Mouse (Mus musculus): ENCODE measurements around the gene Arhgap22. TPM values are rescaled to one million over a fixed set of nuclear protein-coding genes. Genes with fewer than 3 reads are reported as not detected.

Gene Arhgap22
- total RNA-seq, 2 experiments from 2014 or later: 8.1 to 8.8 TPM

- DNase-seq: no peak
Measured at GRCm38 (mm10) chr14:33282447-33282846, 68.6 kb downstream of the Arhgap22 start.

DNA sequence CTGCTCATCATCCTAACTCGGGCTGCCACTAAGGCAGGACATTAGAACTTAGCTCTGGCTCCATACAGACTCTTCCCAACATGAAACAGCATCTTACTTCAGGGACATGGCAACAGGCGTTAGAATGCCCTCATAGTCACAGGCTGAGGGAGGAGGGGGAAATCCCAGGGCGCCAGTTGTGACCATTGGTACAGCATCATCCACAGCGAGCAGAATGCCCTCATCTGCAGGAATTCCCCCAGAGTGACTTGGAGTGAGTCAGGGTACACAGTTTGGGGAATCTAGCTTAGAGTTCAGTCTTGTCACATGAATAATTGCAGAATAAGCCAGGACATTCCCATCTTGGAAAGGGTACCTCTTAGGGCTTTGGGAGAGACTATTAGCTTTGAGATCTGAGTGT, 74.1 kb downstream of the Arhgap22 start:
- no peak for DNase-seq

DNA sequence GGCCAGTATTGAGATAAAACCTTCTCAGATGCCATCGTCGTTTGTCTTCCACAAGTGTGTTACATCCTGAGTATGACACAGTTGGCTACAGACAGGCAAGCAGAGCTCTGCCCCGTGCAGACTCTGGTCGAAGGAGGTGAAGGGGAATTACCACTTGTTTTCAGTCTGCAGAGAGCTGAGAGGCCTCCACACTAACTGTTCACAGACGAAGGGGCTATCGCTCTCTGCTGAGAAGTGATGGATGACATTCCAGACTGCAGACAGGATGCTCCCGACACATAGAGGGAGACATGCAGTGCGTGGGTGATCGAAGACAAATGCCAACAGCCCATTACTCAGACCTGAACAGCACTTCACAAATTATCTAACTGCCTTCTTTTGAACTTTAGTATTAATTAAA, 76.2 kb downstream of the Arhgap22 start:
- no peak for DNase-seq

GRCm38 (mm10) chr14:33294488-33294887, 80.7 kb downstream of the Arhgap22 start:
- no peak for DNase-seq

- DNase-seq: peak; percentile 59
Measured at GRCm38 (mm10) chr14:33296698-33297341, 83.0 kb downstream of the Arhgap22 start.

- DNase-seq: no peak
Measured at GRCm38 (mm10) chr14:33300591-33300990, 86.8 kb downstream of the Arhgap22 start.

GRCm38 (mm10) chr14:33303348-33303819, 89.6 kb downstream of the Arhgap22 start:
- peak; percentile 60 to 78 for DNase-seq

GRCm38 (mm10) chr14:33305645-33306281, 91.9 kb downstream of the Arhgap22 start:
- DNase-seq: no peak

DNA sequence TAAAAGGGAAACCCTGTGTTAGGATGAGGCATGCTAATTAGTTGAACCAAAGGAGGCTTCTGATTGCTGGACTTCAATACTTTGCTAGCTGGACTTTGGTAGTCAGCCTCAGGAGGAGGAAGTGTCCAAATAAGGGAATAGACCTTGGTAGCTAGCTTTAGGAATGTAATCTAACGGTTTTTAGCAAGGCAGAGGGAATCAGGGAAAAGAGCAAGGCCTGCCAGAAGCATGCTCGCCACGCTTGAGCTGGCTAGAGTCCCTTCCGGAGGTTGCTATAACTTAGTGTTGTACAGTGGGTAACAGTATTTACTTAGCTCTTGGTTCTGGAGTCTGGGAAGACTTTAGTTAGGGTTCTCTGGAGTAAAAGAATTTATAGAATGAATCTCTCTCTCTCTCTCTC, 96.9 kb downstream of the Arhgap22 start:
- DNase-seq: no peak

DNA sequence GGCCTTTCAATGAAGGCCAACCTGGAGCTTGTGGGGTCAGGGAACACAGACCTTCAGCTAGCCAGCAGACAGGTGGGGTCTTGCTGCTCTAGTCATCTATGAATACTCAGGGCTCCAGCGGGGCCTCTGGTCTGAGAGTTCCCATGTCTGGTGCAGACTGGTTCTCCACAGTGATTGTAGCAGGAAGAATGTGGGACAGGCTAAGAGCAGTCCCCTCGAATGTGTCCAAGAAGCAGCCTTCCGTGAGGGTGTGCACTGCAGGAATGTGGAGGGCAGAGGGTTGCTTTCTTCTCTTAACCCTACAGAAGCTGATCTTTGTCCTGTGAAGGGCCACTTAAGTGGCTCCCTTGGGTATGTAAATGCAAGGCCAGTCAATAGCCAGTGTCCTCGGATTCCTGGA, 98.5 kb downstream of the Arhgap22 start:
- DNase-seq: no peak

GRCm38 (mm10) chr14:33313624-33314023, 99.8 kb downstream of the Arhgap22 start:
- DNase-seq: peak; percentile 62 to 71

- no peak for DNase-seq
Measured at GRCm38 (mm10) chr14:33314160-33314559, 100.3 kb downstream of the Arhgap22 start.

- DNase-seq: no peak
Measured at GRCm38 (mm10) chr14:33315111-33315510, 101.3 kb downstream of the Arhgap22 start.

GRCm38 (mm10) chr14:33315771-33316170, 101.9 kb downstream of the Arhgap22 start:
- no peak for DNase-seq

GRCm38 (mm10) chr14:33317946-33318345, 104.1 kb downstream of the Arhgap22 start:
- no peak for DNase-seq

DNA sequence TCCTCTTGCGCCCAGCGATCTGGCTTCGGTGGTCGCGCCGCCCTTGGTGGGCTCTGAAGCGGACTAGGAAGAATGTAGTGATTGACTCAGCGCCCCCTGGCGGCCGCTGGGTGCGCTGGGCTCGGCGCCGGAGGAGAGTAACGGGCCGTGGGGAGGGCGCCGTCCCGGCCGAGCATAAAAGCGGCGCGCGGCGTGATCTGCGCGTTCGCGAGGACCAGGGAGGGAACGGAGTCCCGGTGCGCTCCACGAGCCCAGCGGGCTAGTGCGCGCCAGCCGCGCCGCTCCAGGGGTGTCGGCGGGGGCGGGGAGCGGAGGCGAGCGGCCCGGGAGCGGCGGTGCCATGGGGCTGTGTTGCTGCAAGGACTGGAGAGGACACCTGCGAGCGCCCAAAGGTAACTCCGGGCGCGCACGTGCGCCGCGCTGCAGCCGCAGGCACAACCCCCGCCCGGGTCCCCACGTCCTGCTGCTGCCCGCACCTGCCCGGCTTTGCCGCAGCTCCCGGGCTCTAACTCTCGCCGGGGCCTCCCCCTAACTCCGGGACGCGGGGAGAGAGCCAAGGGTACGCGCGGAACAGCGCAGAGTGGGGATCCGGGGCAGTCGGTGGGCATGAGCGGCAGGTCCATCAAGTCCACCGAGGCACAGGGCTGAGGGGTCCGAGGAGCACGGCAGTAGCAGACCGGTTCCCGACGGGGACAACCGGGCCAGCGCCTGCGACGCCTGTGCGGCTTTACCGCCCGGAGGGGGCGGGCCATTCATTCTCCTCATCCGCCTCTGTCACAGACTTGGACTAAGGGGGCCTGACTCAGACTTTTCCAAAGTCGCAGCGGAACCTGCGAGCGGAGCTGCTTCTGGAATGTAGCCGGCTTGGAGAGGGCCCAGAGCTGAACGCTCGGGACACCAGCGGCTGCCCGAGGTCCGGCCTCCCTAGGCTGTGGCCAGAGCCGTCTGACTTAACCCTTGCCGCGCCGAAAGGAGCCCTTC, 106.0 kb downstream of the Arhgap22 start:
- peak; percentile 50 to 52 for DNase-seq

DNA sequence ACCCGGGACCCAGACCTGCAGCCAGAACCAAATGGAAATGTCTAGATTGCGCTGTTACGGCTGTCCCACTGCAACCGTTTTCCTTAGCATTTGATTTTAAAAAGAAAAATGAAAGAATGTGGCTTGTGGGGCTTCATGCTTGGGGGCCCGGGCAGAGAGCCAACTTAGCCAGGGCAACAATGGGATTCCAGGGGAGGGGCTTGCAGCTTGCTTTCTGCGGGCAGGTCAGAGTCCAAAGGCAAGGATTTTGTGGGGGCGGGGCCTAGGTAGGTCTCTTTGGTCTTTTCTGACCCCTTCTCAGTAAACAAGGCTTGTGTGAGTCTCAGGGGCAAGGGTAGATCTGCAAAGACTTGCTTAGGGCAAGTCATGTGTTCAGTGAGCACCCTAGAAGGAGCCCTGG, 107.0 kb downstream of the Arhgap22 start:
- no peak for DNase-seq

DNA sequence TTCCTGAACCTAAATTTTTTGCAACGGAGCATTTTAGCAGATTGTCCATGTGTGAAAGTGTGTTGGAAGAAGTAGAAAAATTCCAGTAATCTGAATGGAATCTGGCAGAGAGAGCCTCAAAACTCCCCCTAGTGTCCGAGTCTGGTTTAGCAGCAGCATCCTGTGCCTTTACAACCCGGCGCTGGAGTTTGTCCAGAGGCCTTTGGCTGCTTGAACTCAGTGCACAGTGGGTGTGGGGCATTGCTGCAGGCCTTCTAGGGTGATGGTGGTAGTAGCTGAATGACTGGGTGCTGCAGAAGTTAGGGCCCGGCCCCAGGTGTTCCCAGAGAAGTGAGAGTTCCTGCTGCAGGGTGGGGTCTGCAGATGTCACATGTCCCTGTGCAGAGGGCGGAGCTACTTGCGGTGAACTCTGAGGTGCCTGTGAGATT, 108.8 kb downstream of the Arhgap22 start:
- DNase-seq: peak; percentile 50 to 53

GRCm38 (mm10) chr14:33324556-33324955, 110.7 kb downstream of the Arhgap22 start:
- no peak for DNase-seq

DNA sequence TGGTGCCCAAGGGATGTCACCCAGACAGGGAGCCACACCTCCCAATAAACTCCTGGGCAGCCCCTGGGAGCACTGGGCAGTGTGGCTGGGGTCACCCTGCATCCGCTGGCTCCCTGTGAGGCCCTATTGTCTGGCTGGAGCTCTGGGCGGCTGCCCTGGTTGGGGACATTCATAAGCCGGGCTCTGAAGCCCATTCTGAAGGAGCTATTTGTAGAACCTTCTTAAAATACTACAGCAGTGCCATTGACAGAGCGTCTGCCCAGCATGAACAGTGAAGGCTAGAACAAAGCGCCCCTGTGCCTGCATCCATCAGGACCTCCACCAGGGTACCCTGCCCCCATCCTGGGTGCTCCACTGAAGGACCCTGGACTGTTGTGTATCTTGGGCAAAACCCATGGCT, 114.5 kb downstream of the Arhgap22 start:
- peak in 1 of 2 experiments; percentile 48 for DNase-seq

DNA sequence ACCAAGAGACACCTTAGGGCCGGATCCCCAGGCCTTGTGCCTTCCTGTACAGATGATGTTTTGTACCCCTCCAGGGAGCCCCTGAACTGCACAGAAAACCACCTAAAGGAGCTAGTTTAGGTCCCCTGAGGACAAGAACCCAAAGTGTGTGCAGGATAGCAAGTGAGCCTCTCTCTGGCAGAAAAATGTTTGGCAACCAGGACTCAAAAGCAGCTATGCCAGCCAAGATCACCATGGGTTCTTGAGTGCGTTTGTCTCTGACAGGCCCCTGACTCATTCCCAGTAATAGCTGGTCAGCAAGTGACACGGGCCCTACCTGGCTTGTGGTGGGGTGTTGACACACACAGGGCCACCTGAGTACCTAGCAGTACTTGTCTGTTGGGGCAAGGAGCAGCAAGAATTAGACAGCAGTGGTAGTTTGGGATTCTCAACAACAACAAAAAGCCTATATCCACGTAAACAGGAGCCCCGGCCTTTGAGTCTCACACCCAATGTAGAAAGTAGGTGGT, 115.5 kb downstream of the Arhgap22 start:
- no peak for DNase-seq

GRCm38 (mm10) chr14:33330986-33331385, 117.2 kb downstream of the Arhgap22 start:
- DNase-seq: no peak

DNA sequence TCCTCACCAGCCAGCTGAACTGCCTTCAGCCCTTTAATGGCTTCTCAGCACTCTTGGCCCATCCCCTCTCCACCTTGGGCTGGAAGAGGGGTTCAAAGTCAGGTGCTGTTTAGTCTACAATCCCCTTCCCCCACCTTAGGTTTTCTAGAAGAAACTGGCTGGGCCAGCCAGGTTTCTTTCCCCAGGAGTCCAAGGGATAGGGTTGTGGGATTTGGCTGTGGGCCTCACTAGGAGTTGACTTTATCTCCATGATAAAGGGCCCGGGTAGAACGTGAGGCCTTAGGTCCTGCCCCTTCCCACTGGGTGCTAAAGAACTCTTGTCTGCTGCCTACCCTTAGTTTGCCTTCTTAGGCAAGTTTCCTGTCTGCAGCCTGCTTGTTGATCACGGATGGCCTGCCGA, 117.8 kb downstream of the Arhgap22 start:
- no peak for DNase-seq
